Mouse (Mus musculus): ENCODE data around the gene Pcyt1b.

Gene Pcyt1b

GRCm38 (mm10) chrX:93732975-93733748 is 78.5 kb downstream of the Pcyt1b start:
- DNase-seq: no peak

- DNase-seq: peak; percentile 14
Measured at GRCm38 (mm10) chrX:93749165-93749564, 94.5 kb downstream of the Pcyt1b start.

DNA sequence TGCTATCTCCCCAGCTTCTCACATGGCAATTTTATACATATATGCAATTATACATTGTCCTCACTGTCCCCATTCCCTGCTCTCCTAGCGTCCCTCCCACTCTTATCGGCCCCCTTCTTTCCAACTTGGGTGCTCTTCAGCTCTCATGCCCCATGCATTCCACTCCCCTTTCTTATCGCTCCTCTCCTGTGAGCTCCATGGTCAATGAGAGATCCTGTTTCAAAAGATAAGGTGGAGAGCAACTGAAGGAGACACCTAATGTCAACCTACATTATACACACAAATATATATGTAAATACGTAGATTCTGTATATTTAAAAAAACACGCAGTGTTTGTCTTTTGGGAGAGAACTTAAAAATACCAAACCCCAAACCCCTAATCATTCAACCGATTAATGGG is 95.9 kb downstream of the Pcyt1b start:
- DNase-seq: peak; percentile 67

- no peak for DNase-seq
Measured at GRCm38 (mm10) chrX:93755210-93755842, 100.7 kb downstream of the Pcyt1b start.

GRCm38 (mm10) chrX:93756867-93757455 is 102.3 kb downstream of the Pcyt1b start:
- DNase-seq: no peak

DNA sequence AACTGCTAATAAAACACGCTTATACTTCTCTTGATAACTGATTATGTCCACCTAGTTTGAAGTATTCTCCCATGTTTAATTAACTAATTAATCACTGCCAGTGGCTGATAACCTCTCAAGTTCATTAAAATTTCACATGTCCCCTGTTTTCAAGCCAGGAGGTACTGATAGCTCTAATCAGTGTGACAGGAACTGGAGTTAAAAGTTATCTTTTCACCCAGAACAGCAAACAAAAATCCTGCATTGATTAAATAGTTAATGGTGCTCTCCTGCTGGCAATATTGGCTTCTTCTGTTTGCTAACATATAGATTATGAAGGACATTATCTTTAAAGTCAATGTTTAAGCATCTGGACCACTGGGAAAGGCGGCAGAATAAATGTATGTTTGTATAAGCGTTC is 106.1 kb downstream of the Pcyt1b start:
- DNase-seq: no peak

GRCm38 (mm10) chrX:93789562-93789961 is 134.9 kb downstream of the Pcyt1b start:
- DNase-seq: no peak

- DNase-seq: peak; percentile 63
Measured at GRCm38 (mm10) chrX:93793168-93793567, 138.5 kb downstream of the Pcyt1b start.

All from liver (tissue).